Mouse (Mus musculus) adrenal gland, postnatal 14 days (tissue): ENCODE data around the gene Olfr553. TPM values are rescaled to one million over a fixed set of nuclear protein-coding genes. Genes with fewer than 3 reads are reported as not detected.
A peak's percentile ranks its signal among the peaks of the same experiment; 100 is the strongest.
"Not testable (repeated sequence)": the region's sequence is repeated elsewhere in the genome, so short reads cannot be mapped to it uniquely, and the experiment has no call there.

Experiments
- DNase-seq: peaks from one replicate; pipeline ENCODE4 v3.0.0; 2021; ENCODE audit warnings: mixed read lengths
- long read RNA-seq, 2 experiments: library from polyadenylated mRNA; stranded (forward); transcript quantifications; one replicate each; pipeline ENCODE4 v2.0.0; 2021
- total RNA-seq: library from RNA; stranded (reverse); gene quantifications from 2 replicates; pipeline ENCODE4 v1.2.3, GENCODE M21; 2021

The Olfr553 gene
- not detected in 2 replicates for total RNA-seq
- long read RNA-seq, experiment 1: 0 reads
- long read RNA-seq, experiment 2: 0 reads

DNA sequence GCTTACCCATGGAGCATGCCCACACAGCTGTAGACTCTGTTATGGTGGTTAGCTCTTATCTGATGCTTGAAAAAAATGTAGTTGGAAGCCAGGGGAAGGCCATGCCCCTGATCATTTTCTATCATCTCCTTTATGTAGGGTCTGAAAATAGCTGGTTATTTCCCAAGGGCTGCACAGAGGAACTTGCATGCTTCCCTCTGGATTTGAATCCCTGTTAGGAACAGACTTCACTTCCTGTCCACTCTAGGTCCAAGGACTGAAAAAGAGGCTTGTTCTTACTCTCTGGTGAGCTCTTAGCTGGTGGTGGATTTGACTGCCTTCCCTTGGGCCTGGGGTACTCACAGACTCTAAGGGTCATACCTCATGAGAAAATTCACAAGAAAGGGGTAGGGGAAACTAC lies at the start of gene Olfr553:
Gene Olfr553, minus strand, starts transcription at position 101 of the 400 bp plus-strand sequence.
- no peak for DNase-seq

DNA sequence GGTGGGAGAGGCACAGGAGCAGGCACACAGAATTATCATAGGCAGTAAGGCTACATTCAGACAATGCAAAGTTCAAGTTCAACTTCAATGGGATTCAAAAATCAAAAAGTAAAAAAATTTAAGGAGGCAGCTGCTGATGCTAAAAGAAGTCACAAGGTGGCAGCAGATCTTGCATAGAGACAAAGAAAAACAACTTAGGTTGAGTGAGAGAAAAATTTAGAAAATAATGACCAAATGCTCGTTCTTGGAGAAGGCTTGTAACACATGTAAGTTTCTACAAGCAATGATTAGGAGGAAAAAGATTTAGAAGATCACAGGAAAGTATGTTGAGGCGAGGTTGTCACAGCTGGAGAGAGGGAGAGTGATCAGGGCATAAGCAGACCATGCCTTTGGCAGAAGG lies 47.4 kb upstream of the Olfr553 start:
- DNase-seq: peak; percentile 10

- DNase-seq: no peak
Observed at GRCm38 (mm10) chr7:102664599-102664998, 46.6 kb upstream of the Olfr553 start, which contains the start of gene Olfr556. TSS of gene Olfr556 (plus strand) at chr7:102664899.

DNA sequence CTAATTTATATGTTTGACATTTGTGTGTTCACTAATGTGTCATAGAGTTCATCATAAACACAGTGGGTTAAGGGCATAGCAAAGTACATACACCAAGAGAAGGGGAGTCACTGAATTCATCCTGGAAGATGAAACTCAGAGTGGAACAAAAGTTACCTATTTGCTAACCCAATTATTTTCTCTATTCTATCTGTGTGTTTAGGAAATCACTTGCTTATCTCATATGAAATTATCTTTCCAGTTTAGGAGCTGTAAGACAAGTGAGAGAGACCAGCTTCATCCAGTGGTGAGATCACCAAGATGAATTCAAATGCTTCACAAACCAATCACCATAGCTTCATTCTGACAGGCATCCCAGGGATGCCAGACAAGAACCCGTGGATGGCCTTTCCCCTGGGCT lies 40.5 kb upstream of the Olfr553 start, which contains the start of gene Olfr555:
Gene Olfr555, plus strand, starts transcription at position 301 of the 400 bp plus-strand sequence.
- DNase-seq: no peak

GRCm38 (mm10) chr7:102644945-102645344 lies 26.9 kb upstream of the Olfr553 start:
- DNase-seq: not testable (repeated sequence)

DNA sequence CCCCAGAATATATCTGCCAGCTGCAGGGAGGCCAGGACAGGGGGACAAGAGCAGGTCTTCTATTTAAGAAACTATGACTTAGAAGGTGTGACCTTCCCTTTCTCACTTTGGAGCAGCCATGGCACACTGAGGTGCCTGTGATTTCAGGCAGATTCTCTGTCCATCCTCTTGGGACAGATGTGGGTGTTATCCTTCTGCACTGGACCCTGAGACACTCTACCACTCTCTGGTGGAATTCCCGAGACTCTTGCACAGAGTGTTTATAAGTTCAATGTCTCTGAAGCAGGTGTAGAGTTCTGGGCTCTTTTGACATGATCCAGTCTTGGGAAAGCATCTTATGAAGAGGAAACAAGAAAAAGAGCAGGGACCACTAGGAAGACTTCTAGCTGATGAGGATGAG lies 20.1 kb upstream of the Olfr553 start, which contains the start of gene Olfr554:
Gene Olfr554, plus strand, starts transcription at position 301 of the 400 bp plus-strand sequence.
- DNase-seq: no peak

- peak; percentile 72 for DNase-seq
Observed at GRCm38 (mm10) chr7:102636665-102637064, 18.6 kb upstream of the Olfr553 start.

- not testable (repeated sequence) for DNase-seq
Observed at GRCm38 (mm10) chr7:102620368-102620767, 2.4 kb upstream of the Olfr553 start.

GRCm38 (mm10) chr7:102619608-102620007 lies 1.6 kb upstream of the Olfr553 start:
- no peak for DNase-seq

DNA sequence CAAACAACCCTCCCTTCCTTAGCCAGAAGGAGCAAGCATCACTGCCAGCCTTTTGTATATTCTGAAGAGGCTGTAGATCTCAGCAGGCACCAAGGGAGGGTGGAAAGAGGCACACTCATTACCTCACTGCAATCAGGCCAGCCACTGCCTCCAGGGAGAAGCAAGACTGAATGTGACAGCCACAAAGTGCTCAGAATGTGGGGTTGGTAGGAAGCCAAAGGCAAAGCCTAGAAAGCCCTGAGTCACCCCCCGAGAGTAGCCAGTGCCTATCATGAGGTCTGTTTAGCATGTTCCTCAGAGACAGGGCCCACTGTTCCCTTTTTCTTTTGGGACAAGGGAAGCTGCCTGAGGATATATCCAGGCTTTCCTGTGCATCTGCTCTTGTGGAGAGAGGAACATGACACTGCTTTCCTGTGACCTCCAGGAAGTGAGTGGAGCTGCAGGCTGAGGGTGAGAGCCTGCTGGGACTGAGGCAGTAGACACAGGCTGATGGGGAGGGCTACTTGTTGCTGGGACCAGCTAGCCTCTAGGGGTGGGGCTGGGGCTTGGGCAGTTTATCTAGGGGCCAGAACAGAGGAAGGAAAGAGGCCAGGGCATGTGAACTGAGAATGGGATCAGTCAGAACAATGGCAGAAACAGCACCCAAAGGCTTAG lies 20.5 kb downstream of the Olfr553 start, which contains the start of gene Olfr552:
Gene Olfr552, plus strand, starts transcription at position 393 of the 654 bp plus-strand sequence.
- DNase-seq: no peak

- no peak for DNase-seq
Observed at GRCm38 (mm10) chr7:102591786-102592185, 26.2 kb downstream of the Olfr553 start, which contains the start of gene Olfr551. TSS of gene Olfr551 (minus strand) at chr7:102591886.

DNA sequence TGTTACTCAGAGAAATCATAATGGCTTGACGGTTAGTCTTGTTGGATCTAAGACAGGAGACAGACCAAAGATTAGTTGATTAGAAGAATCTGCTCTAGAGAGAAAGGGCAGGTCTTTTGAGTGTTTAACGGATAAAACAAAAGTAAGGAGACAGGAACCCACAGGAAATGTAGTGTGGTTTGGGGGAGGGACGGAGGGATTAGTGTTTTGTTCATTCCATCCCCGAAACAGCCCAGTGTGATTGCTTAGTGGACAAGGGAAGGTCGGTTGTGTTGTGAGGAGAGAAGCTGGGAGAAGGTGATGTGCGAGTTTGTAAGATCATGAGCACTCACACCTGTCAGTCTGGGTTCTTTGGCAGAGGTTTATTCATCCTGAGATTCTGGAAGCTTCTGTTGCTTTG lies 42.0 kb downstream of the Olfr553 start:
- no peak for DNase-seq

- DNase-seq: no peak
Observed at GRCm38 (mm10) chr7:102573174-102573830, 44.7 kb downstream of the Olfr553 start.

- no peak for DNase-seq
Observed at GRCm38 (mm10) chr7:102571142-102571541, 46.9 kb downstream of the Olfr553 start, which contains the start of gene Olfr550. TSS of gene Olfr550 (plus strand) at chr7:102571442.

DNA sequence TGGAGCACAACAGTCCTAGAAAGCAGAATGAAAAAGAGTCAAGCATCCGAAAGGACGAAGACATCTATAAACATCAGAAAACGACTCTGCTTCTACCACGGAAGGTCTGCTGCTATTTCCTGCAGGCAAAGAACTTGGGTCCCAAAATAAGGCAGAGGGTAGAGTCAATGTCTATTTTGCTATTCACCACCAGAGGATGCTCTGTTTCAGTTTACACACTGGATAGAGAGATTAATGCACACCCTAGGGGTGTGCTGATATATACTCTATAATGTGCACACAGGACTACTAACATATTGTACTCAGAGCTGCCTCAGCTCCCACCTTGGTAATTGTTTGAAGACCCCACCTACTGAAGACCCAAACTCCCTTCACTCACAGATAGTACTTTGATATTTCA lies 51.8 kb downstream of the Olfr553 start:
- no peak for DNase-seq

DNA sequence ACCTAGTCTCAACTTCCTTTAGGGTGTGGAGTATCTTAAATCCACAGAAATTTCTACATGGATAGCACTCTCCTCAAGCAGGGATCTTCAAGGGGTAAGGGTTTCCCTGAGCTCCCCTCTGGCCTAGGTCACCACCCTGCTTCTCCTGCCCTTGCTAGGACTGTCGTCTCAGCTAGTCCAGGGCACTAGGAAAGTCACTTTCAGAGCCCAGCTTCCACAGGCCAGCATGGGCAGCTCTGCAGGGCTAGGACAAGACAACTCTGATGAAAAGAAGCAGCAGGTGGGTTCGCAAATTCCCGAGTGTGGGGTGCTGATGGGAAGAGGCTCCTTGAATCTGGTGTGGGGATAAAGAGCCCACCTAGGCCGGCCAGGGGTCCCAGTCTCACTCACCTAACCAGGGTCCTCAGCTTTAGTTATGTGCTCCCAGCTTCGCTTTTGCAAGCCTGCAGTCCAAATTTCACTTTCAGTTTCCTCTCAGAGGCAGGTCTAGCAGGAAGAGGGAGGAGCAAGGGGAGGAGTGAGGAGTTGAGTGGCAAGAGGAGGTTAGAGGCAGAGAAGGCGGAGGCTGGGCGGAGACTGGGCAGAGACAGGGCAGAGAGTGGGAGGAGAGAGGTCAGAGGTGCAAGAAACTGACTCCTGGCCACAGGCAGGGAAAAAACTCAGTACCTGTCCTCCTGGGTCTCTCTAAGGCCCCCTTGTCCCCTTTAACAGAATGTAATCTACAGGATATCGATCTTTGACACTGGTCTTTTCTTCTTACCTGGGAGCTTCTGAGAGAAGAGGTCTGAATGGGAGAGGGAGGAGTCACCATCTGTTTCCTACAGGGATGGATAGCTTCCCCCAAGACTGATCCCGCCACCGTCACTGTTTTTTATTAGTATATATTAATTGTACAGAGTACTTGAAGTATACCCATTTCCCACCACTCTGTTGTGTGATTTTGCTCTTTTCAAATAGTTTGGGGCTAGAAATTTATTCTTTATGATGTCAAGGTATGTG lies 52.7 kb downstream of the Olfr553 start, which contains the start of gene Trim21:
Gene Trim21, minus strand, starts transcription at position 488 of the 999 bp plus-strand sequence.
- peak; percentile 94 for DNase-seq

Other genes with a start within 250 kb of the Olfr553 start
- 41.7 and 42.2 TPM in 2 replicates for gene Rrm1, start 176.5 kb downstream of the Olfr553 start, total RNA-seq
- gene Olfr543, start 136.5 kb downstream of the Olfr553 start, total RNA-seq: not detected in 2 replicates
- not detected in 2 replicates for gene Olfr544, start 129.9 kb downstream of the Olfr553 start, total RNA-seq
- not detected in 2 replicates for gene Olfr545, start 118.6 kb downstream of the Olfr553 start, total RNA-seq
- not detected in 2 replicates for gene Olfr547, start 83.5 kb downstream of the Olfr553 start, total RNA-seq
- gene Olfr548-ps1, start 77.3 kb downstream of the Olfr553 start, total RNA-seq: not detected in 2 replicates
- gene Olfr549, start 68.3 kb downstream of the Olfr553 start, total RNA-seq: not detected in 2 replicates
- 12.3 and 12.5 TPM in 2 replicates for gene Trim21, start 52.7 kb downstream of the Olfr553 start, total RNA-seq
- not detected in 2 replicates for gene Olfr550, start 46.8 kb downstream of the Olfr553 start, total RNA-seq
- not detected in 2 replicates for gene Olfr551, start 26.3 kb downstream of the Olfr553 start, total RNA-seq
- gene Olfr552, start 20.4 kb downstream of the Olfr553 start, total RNA-seq: 0.11 TPM in 1 of 2 replicates, not detected in the other
- gene Olfr554, start 20.2 kb upstream of the Olfr553 start, total RNA-seq: not detected in 2 replicates
- gene Olfr555, start 40.6 kb upstream of the Olfr553 start, total RNA-seq: not detected in 2 replicates
- not detected in 2 replicates for gene Olfr556, start 46.7 kb upstream of the Olfr553 start, total RNA-seq
- gene Trim68, start 69.1 kb upstream of the Olfr553 start, total RNA-seq: 9.4 and 10.3 TPM in 2 replicates
- not detected in 2 replicates for gene Olfr557, start 77.7 kb upstream of the Olfr553 start, total RNA-seq
- gene Olfr558, start 84.0 kb upstream of the Olfr553 start, total RNA-seq: 1.1 and 1.4 TPM in 2 replicates
- gene Olfr33, start 100.9 kb upstream of the Olfr553 start, total RNA-seq: not detected in 2 replicates
- not detected in 2 replicates for gene Olfr559, start 109.3 kb upstream of the Olfr553 start, total RNA-seq
- gene Olfr560, start 141.1 kb upstream of the Olfr553 start, total RNA-seq: not detected in 2 replicates
- gene Olfr78, start 141.3 kb upstream of the Olfr553 start, total RNA-seq: 0.82 and 1.8 TPM in 2 replicates
- not detected in 2 replicates for gene Olfr561, start 153.0 kb upstream of the Olfr553 start, total RNA-seq
- not detected in 2 replicates for gene Olfr564, start 185.3 kb upstream of the Olfr553 start, total RNA-seq
- not detected in 2 replicates for gene Olfr566, start 240.5 kb upstream of the Olfr553 start, total RNA-seq